Mouse (Mus musculus) testis, postnatal 10 days (tissue): ENCODE results near the gene Tenm4.

Experiments used
- DNase-seq: peaks from one replicate; pipeline ENCODE4 v3.0.0; 2021; ENCODE audit warnings: low spot score

Gene Tenm4

GRCm38 (mm10) chr7:96170924-96171595 lies at the start of gene Tenm4:
TSS of gene Tenm4 (plus strand) at chr7:96171246.
- no peak for DNase-seq

DNA sequence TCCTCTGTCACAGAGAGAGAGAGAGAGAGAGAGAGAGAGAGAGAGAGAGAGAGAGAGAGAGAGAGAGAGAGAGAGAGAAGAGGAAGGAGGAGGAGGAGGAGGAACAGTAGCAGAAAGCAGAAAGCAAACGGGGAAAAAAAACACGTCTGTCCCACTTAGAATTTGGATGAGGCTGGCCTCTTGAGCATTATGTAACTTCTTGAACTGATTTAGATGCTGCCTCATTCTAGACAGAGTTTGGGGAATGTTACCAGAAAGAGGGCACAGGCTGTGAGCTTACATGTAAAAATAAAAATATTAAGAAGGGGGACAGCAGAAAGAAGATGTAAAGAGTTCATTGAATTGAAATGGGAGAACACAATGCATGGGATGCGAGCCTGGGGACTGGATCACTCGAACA lies 40.3 kb upstream of the Tenm4 start:
- no peak for DNase-seq

- DNase-seq, result no peak
These were observed 39.9 kb upstream of the Tenm4 start for GRCm38 (mm10) chr7:96131175-96131574.

DNA sequence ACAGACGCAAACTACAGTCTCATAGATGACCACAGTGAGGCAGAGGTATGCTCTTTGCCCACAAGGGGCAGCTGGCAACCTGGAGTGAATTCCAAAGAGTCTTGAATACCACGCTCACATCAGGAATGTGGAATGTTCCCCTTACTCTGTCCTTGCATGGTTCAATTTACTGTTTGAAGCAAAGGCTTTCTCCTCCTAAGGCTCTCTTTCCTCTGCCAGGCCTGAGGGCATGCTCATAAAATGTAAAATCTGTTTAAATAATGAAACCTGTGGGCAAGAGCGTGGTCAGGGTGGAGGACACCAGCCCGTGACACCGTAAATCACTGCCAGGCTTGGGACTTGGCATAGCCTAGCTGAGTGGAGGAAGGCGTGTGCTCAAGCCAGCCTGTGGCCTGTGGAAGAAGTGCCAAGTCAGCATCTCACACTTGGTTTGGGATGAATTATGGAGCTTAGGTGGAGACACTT lies 34.5 kb upstream of the Tenm4 start:
- DNase-seq, result no peak

- no peak for DNase-seq
These were observed 29.2 kb upstream of the Tenm4 start for GRCm38 (mm10) chr7:96141876-96142275.

DNA sequence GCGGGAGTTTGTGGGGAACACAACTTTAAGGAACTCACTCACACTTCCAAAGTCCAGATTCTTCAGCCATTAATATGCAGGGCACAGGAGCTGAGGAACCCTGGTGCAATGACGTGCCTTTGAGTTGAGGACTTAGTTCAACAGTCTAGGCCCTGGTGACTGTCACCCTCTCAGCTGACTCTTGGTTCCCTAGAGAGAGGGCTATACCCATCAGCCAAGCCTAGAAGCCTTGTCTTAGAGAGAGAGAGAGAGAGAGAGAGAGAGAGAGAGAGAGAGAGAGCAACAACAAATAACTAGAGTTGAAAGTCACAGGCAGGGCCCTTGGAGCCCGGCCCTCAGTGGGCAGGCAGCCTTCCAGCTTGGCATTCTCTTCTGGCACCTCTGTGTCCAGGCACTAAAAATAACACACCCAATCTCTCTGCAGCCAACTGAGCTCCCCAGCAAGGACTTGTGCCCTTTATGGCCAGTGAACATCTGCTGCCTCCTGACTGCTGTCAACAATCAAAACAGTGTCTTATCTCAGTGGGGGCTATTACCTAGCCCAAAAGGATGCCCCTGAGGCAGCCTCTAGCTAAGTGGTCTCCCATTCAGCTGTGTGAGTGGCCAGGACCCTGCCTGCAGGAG lies 28.0 kb upstream of the Tenm4 start:
- peak; percentile 46 for DNase-seq

DNA sequence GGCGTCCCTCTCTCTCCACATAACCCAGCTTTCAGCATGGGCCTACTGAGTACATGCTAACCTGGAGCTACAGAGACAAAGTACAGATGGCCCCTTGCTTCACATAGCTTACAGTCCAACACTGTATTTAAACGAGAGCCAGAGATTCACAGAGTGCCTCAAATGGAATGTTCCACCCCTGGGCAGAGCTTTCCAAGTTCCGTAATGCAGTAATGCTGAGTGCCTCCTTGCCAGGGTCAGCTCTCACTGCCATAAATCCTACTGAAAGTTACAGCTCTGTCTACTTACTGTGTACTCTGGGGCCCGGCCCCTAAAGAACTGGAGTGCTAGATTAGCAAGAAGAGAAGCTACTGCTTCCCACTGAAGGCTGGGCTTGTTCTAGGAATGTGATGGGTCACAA lies 23.6 kb upstream of the Tenm4 start:
- no peak for DNase-seq

GRCm38 (mm10) chr7:96148191-96148590 lies 22.9 kb upstream of the Tenm4 start:
- no peak for DNase-seq

GRCm38 (mm10) chr7:96151277-96151676 lies 19.8 kb upstream of the Tenm4 start:
- peak; percentile 73 for DNase-seq

DNA sequence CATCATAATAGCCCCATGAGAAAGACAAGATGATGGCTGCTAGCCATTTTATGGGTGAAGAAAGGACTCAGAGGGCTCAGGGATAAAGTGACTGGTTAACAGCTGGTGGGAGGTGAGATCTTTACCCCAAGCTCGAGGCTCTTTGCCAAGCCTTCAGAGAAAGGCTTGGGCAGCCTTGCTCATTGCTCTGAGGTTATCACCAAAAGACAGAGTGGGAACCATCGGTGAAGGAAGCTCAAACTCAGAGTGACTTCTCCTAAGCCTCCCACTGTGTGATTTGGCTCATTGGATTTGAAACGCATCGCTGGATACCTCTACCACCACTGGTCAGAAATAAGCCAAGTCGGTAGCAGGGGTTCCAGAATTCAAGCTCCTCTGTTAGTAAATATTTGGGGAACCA lies 19.1 kb upstream of the Tenm4 start:
- DNase-seq, result no peak

DNA sequence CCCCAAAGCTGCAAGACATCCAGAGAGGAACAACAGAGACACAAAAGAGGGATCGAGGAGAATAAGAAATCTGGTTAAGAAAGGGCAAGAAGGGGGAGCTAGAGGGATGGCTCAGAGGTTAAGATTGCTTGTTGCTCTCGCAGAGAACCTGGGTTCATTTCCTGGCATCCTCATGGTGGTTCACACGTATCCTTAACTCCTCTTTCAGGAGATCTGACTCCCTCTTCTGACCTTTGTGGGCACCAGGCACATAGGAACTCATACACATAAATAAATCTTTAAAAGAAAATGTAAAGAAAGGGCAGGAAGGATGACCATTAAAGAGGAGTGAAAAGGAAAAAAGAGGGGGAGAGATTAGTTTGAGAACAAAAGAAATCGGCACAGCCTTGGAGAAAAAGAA lies 18.6 kb upstream of the Tenm4 start:
- DNase-seq, result no peak

- DNase-seq, result peak; percentile 78
These were observed 18.1 kb upstream of the Tenm4 start for GRCm38 (mm10) chr7:96152924-96153359.

GRCm38 (mm10) chr7:96154025-96154424 lies 17.0 kb upstream of the Tenm4 start:
- no peak for DNase-seq

- no peak for DNase-seq
These were observed 14.4 kb upstream of the Tenm4 start for GRCm38 (mm10) chr7:96156481-96157255.

DNA sequence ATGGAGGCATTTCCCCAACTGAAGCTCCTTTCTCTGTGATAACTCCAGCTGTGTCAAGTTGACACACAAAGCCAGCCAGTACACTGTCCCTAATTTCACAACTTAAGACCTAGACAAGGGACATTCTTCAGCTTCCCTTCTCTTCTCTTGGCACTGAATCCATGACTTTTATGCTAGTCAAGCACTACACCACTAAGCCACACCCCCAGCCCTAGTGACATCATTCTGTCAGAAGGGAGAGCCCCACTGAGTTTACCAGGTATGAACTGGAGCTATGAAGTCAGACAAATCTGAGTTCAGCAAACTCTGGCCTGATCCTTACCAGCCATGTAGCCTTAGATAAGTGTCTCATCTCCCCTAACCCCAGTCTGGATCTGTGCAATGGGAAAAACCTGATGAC lies 6.9 kb upstream of the Tenm4 start:
- no peak for DNase-seq

DNA sequence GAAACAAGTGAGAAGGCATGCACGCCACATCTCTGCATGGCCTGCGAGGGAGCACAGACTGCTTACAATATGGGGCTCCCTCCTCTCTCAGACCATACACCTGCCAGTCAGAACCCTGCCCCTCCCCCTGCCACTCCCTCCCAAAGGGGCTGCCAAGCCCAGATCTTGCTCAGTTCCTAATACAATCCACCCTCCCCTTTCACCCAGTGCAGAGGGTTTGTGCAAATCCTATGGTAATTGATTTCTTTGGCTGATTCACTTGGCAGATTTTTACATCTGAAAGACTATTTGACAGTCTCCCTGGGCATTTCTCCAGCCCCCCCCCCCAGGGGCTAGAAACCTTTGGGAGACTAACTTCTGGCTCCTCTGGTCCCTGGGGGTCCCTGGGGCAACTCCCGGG lies 2.1 kb upstream of the Tenm4 start:
- DNase-seq, result no peak

DNA sequence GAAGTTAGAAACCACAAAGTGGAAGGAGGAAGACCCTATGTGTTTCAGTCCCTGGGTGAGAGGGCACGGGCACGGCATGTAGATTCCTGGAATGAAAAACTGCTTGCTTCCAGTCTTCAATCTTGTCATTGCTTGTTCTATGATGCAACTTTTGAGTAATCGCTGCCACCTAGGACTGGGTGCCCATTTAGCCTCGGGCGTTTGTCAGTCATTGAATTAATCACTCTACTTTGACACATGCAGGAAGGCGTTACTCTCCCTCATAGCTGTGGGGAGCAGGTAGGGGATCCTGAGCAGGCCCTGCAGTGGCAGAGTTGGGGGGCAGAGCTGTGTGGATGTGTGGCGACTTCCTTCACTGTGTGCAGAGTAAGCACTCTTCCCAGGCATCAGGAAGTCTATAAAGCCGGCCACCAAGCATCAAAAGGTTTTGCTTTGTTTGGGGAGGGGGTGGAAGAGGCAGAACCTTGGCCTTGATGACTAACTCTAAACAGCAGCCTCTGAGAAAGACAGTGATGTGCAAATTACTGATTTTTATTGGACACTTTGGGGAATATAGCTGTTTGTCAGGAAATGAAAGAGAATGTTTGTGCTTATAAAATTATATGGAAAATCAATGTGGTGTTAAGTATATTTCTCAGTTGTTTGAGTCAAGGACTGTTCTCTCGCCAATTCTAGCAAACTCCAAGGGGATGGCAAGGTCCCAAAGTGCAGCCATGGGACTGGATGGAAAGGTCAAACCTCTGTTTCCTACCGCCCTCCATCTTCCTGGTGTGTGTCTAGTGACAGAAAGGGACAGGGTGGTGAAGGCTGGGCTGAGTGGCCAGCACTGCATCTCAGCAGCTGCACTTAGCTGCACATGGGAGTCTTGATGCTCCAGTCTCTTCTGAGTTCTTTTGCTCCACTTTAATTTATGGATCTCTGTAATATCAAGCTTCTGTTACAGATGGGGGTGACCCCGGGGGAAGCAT lies 834 bp downstream of the Tenm4 start:
- no peak for DNase-seq

GRCm38 (mm10) chr7:96176781-96177180 lies 5.7 kb downstream of the Tenm4 start:
- no peak for DNase-seq

DNA sequence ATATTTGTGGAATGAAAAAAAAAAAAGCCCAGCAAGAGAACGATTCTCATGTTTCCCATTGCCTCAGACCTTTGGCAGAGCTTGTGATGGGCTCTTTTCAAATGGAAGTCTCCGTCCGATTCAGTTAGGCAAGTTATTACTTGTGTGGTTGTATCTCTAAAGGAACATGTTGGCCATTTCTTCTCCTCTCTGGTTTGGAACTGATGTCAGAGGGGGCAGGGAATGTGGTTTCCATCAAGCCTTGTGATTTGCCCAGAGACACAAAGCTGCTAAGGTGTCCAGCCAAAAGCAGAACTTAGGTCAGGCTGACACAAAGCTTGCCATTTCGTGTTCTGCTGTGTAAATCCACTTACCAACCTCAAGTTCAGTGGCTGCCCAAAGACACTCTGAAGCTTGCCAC lies 10.7 kb downstream of the Tenm4 start:
- DNase-seq, result no peak

GRCm38 (mm10) chr7:96183195-96183594 lies 12.1 kb downstream of the Tenm4 start:
- DNase-seq, result no peak

GRCm38 (mm10) chr7:96185411-96185810 lies 14.4 kb downstream of the Tenm4 start:
- DNase-seq, result no peak
